Mouse (Mus musculus) inflammation-experienced regulatory T-cells, adult 6 months (primary cell): Measurements from ENCODE around the gene Nmral1. TPM values are rescaled to one million over a fixed set of nuclear protein-coding genes. Genes with fewer than 3 reads are reported as not detected.
A peak's percentile ranks its signal among the peaks of the same experiment; 100 is the strongest.

Source experiments
- ATAC-seq: one replicate; pipeline ENCODE4 v1.8.0; 2017
- polyA plus RNA-seq, 3 experiments: library from polyadenylated mRNA; unstranded; fragments of 100-300 nt; shearing (Covaris generic); gene quantifications; one replicate each; pipeline ENCODE4 v1.2.1; 2017

Nmral1 gene
- 10 to 100 TPM; 10.0 to 36.5 (median 16.6) TPM for polyA plus RNA-seq

DNA sequence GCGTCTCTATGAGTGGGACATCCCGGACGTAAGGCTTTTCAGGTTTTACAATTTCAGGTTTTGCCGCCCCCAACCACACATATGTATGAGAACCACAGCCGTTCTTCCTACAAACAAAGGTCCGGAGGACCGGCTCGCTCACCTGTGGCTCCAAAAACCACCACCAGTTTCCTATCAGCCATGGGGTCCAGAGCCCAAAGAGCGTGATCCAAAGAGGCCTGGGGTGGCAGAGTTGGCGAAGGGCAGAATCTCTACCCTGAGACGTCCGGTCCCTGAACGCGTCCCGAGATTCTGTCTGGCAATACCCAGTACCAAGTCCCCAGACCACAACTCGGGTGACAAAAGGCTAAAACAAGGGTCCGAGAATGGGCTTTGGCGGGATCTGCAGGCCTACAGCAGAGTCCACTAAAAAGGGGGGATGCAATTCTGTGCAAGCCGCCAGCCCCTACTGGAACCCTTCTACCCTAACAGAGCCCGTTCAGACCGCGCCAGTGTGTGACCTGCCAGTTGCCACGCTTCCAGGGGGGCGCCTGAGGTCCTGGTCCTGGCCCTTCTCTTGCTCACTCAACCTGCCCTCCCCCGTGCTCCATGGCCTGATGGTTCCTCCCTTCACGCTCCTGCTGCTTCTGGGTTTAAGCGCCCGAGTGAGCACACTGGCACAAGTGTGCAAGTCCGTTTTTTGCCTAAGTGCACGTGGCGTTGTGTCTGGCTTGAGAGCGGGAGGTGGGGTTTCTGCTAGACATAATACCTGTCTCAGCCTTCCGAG lies at the start of gene Nmral1:
Gene Nmral1, minus strand, starts transcription at position 604 of the 766 bp plus-strand sequence.
- ATAC-seq = peak; percentile 63

DNA sequence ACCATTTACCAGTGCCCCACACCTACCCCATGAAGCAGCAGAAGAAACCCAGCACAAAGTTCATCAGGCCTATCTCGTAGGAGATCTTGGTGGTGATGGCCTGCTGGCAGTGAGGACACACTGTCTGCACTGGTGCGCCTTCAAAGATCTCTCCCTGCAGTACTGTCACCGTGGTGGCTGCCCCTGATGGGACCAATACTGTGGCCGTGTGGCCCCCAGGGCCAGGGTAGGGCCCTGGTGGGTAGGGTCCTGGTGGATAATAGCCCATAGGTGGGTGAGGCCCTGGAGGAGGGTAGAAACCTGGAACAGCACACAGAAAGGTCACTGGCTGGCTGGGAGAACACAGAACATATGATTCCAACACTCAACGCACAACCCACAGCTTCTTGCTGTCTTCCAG lies 49.6 kb upstream of the Nmral1 start:
- ATAC-seq = no peak

DNA sequence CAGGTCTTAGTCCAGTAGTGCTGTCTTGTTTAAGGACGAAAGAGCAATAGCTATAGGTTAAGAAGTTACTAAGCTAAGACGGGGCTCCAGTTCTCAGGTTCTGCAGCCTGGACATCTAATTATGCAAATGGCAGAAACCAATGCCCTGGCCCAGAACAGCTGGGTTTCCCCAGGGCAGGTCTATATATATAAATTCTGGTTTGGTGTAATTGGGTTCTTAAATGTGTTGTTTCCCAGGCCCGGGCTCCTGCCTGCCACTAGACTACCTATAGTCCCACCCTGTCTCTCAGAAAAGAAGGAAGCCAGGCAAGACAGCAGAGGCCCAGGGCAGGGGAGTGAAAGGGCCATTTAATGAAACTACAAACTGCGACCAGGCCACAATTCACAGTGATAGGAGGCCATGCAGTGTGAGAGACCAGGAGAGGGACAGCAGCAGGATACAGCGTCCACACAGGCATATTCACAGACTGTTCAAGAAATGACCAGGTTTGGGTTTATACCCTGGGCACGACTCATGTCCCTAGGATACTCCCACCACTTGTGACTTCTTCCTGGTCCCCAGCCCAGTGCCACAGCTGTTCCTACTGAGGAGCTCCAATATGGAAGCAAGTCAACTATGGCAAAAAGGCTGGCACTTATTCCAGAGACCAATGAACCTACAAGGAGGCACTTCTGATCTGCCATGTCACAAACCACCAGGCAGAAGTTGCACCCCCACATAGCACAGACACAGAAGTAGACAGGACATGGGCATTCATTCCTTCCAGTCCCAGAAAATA lies 48.0 kb upstream of the Nmral1 start:
- no peak for ATAC-seq

DNA sequence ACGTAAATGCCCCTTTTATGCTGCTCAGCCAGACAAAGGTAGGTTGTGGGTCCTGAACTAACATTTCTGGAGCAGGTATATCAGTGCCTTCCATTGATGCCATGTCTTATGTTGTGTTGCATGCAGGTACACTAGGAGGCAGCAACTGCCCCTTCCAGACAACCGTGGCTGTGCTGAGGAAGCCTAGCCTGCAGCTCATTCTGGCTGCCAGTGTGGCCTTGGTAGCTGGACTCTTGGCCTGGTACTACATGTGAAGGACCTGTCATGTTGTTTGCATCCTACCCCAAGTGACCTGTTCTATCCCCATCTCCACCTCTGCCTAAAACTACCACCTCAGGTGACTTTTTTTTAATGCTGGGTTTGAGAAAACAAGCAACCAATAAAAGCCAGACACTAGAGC lies 46.7 kb upstream of the Nmral1 start:
- no peak for ATAC-seq

DNA sequence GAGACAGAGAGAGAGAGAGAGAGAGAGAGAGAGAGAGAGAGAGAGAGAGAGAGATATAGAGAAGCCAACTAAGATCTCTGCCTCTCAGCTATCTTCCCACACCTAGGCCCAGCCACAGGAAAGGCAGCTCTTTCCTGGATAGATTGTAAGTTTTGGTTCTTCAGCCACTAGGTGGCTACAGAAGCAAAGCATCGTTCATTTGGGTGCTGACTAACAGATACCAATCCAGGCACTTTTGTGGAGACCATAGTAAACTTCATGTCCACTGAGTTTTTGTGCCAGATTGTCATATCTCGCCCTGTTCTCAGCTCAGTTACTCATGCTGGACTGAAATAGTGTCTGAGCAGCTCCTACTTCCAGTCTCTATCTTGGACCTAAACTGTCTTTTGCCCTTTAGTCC lies 44.1 kb upstream of the Nmral1 start:
- peak; percentile 75 for ATAC-seq

DNA sequence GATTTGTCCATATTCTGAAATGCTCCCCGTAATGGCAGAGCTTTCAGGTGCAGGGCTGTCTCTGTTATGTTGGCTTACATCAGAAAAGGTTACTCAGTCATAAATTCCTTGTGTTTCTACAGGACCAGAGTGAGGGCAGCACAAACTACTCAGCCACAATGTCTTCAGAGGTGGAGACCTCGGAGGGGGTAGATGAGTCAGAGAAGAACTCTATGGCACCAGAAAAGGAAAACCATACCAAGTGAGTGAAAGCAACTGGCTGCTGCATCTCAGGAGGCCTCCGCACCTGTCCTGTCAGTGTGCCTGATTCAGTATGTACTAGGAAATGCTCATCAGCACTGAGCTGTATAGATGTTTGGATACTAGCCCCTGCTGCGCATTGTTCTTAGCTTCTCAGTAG lies 43.3 kb upstream of the Nmral1 start:
- ATAC-seq = no peak

DNA sequence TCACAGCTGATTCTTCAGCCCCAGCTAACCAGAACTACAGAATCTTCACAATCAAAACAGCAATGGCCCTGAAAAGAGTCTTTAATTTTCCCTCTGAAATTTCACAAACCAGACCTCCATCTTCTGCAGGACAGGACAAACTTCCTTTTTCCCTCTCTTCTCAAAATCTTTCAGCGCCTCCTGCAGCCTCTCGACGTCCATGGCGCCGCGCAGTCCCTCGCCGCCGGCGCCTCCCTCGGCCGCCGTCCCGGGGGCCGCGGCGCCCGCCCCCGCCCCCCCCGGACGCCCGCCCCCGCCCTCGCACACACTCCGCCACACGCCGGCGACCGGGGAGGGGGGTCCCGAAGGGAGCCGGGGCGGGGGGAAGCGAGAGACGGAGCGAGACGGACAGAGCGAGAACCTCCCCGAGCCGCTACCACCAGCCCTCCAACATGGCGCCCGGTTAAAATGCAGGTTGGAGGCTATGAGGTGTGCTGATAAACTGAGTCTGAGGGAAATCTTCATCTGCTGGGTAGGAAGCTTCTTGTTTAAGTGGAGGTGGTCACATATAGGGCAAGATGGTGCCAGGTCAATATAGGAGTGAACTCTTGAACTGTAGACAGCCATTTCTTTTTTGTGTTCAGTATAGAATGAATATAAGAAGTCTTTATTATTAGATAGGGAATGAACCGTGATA lies 37.6 kb upstream of the Nmral1 start:
- peak; percentile 64 for ATAC-seq

DNA sequence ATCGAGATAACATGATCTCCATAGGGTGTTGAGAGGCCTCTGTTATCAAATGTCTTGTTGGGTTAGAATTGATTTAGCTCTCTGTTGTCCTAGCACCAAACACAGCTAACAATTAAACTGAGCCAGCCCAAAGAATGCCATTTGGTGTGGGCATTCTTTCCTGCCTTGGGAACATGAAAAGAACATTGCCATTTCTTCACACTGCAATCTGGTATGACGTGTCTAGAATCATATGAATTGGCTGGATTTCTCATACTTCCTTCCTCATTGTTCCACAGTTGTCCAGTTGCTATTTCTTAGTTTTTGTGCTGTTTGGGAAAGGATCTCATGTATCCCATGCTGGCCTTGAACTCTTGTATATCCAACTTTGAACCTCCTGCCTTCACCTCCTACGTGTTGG lies 34.9 kb upstream of the Nmral1 start:
- no peak for ATAC-seq

DNA sequence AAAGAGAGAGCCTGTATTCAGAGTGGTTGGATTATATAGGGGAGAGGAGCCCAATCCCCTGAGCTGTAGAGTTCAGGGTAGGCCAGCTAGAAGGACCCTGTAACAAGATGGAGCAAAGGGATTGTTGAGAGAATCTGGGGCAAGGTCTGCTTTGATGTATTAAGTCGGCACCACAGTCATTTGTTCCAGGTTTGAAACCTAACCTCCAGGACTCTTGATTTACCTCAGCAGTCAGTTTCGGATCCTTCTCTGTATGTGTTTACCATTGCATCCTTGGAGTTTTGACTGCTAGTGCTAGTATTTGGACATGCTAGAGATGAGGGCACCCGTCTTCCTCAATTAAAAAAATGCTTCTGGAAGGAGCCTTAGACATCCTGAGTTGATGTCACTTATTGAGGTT lies 33.0 kb upstream of the Nmral1 start:
- ATAC-seq = no peak

DNA sequence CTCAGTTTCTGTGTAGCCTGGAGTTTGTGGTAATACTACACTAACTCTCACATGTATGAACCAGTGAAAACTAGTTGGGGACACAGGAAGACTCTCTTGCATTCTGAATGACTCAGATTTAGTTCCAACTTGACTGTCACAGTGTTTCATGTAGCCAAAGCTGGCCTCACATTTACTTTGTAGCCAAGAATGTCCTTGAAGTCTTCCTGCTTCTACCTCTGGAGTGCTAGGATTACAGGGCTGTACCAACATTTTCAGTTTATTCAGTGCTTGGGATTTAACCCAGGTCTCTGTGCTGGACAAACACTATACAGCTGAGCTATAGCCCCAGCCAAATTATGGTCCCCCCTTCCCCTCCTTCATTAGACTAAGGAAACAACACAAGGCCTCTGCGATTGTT lies 23.0 kb upstream of the Nmral1 start:
- ATAC-seq = no peak

DNA sequence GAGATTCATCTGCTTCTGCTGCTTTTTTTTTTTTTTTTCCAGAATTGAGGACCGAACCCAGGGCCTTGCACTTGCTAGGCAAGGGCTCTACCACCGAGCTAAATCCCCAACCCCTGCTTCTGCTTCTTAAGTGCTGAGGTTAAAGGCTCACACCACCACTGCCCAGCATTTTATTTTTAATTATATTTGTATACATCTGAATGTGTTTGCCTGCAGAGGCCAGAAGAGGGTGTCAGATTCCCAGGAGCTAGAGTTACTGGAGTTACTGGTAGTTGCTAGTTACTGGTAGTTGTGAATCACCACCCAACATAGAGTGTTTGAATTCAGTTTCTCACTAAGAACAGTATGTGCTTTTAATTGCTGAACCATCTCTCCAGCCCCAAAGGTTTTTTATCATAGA lies 20.8 kb upstream of the Nmral1 start:
- no peak for ATAC-seq

DNA sequence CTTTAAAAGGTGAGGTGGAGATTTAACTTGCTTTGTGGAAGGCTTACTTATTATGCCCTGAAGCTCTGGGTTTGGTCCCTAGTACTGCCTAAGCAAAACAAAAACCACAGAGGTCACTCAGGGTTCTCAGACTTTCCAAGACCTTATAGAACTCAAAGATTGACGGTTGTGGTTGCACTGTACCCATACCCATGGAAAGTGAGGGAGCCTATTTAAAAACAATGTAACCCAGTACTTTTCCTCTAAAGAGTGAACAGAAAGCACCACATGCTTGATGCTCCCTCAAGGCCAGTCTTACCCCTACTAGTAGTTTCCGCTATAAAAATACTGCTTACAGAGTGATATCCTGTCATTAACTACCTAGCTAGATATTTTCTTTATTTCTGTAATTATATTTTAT lies 17.1 kb upstream of the Nmral1 start:
- peak; percentile 88 for ATAC-seq

DNA sequence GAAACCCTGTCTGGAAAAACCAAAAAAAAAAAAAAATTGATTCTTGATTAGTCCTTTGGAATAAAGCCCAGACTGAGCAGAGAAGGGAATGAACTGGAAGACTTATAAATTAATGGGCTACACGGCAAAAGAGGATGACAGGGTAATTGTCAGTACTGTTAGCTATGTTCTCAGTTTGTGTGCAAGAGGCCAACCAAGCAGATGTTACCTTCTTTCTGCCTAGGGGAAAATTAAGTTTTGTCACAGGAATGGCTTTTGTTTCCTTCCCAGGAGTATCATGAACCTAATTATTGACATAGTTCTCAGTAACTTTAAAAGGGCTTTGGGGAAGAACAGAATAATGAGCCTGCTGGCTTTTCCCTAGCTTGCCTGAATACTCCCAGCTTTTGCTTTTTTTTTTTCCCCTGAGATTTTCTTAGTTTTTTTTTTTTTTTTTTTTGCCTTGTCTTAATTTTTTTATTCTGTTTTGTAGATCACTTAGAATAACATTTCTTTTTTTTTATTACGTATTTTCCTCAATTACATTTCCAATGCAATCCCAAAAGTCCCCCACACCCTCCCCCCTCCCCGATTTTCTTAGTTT lies 11.7 kb upstream of the Nmral1 start:
- no peak for ATAC-seq

DNA sequence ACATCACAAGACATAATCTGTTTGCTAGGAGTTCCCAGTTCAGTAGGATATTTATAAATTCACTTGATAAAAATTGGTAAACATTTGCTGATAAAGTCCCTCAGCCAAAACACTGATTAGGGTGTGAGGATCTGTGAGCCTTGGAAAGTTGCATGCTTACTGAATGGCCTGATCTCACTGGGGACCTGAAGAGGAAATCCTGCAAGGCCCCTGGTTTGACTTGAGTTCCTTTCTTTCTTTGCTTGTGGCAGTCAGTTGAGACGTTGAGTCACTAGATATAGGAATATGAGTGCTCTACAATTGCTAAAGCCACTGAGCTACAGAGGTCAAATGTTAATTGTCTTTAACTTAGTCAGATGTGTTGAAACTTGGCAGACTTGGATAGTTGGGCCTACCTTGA lies 8.8 kb upstream of the Nmral1 start:
- ATAC-seq = no peak

DNA sequence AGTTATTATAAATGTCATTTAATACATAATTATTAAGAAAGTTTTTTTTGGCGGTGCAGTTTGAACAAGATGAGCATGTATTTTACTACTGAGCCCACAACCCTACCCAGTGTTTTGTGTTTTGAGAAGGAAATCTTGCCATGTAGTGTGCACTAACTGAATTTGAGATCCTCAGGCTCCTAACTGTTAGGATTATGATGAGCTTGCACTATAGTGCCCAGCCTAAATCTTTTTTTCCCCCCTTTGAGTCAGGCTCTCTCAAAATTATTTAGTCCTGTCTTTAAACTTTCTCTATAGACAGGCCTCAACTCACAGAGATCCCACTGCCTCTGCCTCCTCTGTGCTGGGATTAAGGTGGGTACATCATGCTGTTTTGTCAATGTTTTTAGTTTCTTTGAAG lies 8.4 kb upstream of the Nmral1 start:
- ATAC-seq = no peak

DNA sequence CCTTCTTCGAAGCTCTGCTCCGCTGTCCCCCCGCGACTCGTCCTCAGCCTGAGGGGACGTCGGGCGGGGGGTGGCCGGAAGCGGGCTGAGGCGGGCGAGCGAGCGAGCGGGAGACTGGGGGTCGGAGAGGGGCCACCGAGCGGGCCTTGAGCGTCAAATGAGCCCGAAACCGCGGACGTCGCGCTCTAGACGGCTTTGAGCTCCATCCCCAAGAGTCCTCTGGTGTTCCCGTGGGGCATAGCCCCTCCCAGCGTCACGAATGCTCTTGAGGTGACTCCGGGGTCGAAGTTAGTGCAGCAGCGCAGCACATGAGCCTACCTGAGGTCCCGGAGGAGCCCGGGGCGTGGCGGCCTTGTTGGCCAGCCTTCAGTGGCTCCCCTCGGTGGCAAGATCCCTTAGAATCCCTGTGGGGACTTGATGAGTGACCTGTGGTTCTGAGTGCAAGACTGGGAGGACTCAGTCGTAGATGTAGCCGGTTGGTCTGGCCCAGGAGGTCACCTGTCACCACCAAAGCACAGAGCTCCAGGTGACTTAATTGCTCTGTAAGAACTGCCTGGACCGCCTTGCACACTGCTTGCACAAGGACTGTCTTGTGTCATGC lies 7.5 kb upstream of the Nmral1 start:
- peak; percentile 69 for ATAC-seq

DNA sequence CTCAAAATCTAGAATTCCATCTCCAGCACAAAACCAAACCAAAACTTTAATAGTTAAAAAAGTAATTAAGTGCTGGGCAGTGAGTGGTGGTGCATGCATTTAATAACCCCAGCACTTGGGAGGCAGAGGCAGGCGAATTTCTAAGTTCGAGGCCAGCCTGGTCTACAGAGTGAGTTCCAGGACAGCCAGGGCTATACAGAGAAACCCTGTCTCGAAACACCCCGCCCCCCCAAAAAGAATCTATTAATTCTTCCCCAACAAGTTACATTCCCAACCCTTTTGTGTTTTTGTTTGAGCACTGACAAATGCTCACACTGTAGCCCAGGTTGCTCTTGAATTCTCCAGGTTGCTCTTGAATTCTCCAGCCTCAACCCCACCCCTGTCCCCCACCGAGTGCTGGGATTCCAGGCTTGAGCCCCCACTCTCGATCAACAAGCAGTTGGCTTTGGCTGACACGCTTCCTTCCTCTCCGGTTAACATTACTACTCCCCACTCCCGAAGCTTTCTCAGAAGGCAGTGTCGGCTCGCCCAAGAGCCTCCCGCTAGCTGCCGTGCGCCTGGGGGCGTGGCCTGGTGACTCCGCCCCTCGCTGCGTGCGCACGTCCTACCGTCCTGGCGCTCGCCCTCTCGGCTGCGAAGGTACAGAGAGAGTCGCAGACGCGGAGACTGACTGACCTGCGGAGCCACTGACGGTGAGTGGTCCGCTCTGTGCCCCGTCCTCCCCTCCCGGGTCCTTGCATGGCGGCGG lies 6.8 kb upstream of the Nmral1 start, which contains the start of gene Hmox2:
Gene Hmox2, plus strand, starts transcription at position 582 of the 748 bp plus-strand sequence.
- peak; percentile 88 for ATAC-seq

DNA sequence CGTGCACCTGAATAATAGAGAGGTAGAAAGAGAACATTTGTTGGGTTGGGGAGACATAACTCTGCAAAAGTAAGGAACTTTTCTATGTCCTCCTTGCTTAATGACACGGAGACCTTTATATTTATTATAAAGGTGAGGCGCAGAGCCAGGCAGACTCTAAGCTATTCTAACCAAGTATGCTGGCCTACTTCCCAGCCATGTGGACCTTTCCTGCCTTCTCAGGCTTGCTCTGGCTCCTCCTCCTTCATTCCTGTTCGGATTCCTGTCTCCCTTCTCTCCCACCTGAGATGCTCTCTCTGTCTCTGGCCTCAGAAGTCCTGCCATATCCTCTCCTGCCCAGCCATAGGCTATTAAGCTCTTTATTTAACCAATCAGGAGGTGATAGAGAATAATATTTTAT lies 6.1 kb upstream of the Nmral1 start:
- ATAC-seq = no peak

DNA sequence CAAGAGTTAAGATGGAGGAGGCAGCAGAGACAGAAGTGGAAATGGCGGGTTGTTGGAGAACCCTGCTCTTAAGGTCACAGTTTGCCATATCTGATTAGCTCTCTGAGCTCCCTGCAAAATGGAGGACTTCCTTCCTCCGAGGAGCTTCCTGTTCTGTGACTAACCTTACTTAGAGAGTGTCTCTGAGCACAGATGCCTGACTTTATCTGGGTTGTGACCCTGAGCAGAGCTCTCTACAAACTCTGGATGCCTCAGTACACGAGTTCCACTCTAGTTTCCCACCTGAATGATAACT lies 3.7 kb upstream of the Nmral1 start:
- no peak for ATAC-seq

DNA sequence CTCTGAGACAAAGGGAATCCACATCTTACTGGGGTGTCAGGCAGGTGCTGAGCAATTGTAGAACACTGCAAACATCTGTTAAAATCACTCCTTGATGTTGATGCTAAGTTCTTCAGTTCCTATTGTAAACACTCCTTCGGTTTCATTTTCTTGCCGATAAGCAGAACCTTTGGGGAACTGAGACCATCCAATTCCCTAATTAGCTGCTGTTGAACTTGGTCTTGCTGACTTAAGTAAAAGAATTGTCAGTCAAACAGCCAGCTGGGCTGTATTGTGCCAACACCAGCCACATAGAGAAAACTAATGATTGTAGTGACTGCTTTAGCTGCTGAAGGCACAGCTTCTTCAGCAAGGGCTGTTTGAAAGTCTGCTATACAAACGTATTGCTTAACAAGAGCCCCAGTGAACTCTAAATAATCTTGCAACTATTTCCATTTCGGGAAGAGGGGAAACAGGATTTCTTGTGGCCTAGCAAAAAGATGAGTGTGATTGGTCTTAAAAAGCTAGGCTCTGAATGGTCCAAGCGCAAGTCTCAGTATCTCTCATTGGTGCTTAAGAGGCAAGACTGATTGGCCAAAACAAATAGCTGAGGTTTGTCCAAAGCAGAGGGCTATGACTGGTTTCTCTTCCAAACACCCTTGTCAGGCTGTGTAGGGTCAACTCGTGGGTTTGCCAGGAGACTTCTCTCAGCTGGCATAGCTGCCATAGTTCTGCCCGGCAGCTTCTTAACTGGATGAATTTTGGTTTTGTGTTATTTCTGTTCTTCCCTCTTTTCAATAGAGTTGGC lies 3.2 kb upstream of the Nmral1 start:
- no peak for ATAC-seq

DNA sequence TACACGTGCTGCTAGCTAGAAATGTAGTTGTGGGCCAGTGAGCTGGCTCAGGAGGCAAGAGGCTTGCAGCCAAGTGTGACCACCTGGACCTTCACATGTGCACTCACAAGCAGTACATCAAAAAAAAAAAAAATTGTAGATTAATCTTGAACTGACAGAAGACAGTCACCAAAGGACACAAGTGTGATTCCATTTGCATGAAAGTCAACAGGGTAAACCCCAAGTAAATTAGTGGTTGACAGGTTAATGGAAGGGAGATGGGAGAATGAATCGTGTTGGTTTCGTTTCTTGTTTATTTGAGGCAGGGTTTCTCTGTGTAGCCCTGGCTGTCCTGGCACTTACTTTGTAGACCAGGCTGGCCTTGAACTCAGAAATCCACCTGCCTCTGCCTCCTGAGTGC lies 1.3 kb downstream of the Nmral1 start:
- no peak for ATAC-seq
